Mouse (Mus musculus): ENCODE results near the gene Bmp2k. TPM values are rescaled to one million over a fixed set of nuclear protein-coding genes. Genes with fewer than 3 reads are reported as not detected.

Bmp2k gene
- 5.0 and 10.2 TPM in 2 replicates for polyA plus RNA-seq (2012; ENCODE audit: low replicate concordance)

GRCm38 (mm10) chr5:96997310-96997801, at the start of gene Bmp2k:
Gene Bmp2k, plus strand, starts transcription at chr5:96997689.

DNA sequence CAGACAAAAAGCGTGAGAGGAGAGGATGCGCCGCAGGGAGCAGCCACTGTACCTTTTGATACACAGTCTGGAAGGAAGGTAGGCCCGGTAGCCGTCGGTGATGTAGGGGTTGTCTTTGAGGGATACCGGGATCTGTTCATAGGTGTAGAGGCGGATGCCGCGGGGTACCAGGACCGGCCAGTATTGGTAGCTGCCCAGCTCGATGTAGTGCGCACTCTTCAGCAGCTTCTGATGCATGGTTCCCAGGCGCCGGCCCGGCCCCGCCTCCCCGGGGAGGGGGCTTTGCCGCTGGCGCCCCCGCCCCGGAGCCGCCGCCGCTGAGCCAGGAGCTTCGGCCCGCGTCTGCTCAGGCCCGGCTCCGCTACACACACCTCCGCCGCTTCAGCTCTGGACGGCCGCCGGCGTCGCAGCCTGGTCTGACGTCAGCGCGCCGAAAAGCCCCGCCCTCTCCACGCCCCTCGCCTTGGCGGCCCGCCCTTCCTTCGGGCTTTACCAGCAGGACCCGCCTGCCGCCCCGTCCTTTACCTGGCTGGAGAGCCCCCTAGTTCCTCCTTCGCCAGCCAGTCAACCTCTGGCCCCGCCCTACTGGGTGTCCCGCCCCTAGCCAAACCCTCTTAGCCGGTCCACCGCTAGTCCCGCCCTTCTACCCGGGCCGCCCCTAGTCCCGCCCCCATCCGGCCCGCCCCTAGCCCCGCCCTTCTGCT, 113.9 kb downstream of the Bmp2k start, which contains the start of gene Paqr3:
Paqr3 (minus strand) TSS at position 390 of the 704 bp plus-strand sequence.

Other genes starting within 250 kb of the Bmp2k start
- gene Anxa3, start 204.3 kb upstream of the Bmp2k start, polyA plus RNA-seq (2012; ENCODE audit: low replicate concordance), result not detected in 2 replicates
- gene Paqr3, start 113.9 kb downstream of the Bmp2k start, polyA plus RNA-seq (2012; ENCODE audit: low replicate concordance), result 0.52 and 0.55 TPM in 2 replicates